Mouse (Mus musculus): Measurements from ENCODE around the gene Wdfy2. TPM values are rescaled to one million over a fixed set of nuclear protein-coding genes. Genes with fewer than 3 reads are reported as not detected.

The Wdfy2 gene
- polyA plus RNA-seq, 1 experiment from 2014 or later = 15.6 TPM

GRCm38 (mm10) chr14:62915146-62915685 is 77.7 kb downstream of the Wdfy2 start:
- Histone ChIP-seq H3K27me3 (no peaks in the 10 kb centered on the region), H3K36me3 (no peaks in the 10 kb centered on the region), H3K4me3 (no peak overlapping the region), H3K27ac (replicated peaks) (no peak overlapping the region), H3K4me1 (no peaks in the 10 kb centered on the region), H3K9me3 (no peaks in the 10 kb centered on the region), H3K4me2 (replicated peaks) (no peak overlapping the region), H3K9ac (replicated peaks) (no peak overlapping the region)
- WGBS = 86% methylated on average over 6 of the region's 6 CpGs
- no peak for ATAC-seq (ENCODE audit: low FRiP score, low read depth)

- no peak overlapping the region for H3K27ac ChIP-seq (replicated peaks)
- no peaks in the 10 kb centered on the region for H3K36me3 ChIP-seq
- H3K9ac ChIP-seq (replicated peaks) = no peak overlapping the region
- WGBS = 91% methylated on average over 10 of the region's 10 CpGs
- H3K4me1 ChIP-seq = no peaks in the 10 kb centered on the region
- no peak overlapping the region for H3K4me2 ChIP-seq (replicated peaks)
- no peak overlapping the region for H3K4me3 ChIP-seq
- no peaks in the 10 kb centered on the region for H3K9me3 ChIP-seq
- ATAC-seq (ENCODE audit: low FRiP score, low read depth) = no peak
- H3K27me3 ChIP-seq = no peaks in the 10 kb centered on the region
Observed at GRCm38 (mm10) chr14:62916488-62917034, 79.1 kb downstream of the Wdfy2 start.

DNA sequence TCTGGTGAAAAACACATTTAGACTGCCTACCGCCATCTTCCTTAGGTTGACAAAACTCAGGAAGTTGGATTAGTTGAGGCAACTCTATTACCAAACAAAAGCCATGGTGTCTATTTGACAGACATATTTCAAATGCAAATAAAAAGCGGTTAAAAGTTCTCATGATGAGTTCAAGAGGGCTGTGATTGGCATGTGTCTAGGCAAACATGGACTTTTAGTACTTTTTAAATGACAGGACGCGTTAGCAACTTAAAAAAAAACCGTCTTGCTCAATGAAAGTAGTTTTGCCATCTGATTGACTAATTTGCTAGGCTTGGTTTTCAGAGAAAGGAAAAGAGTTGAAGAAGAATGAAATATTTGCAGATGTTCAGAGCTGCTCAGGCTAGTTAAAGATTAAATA is 83.9 kb downstream of the Wdfy2 start:
- no peak overlapping the region for H3K9ac ChIP-seq (replicated peaks)
- H3K27me3 ChIP-seq = no peaks in the 10 kb centered on the region
- WGBS = 87% methylated on average over 5 of the region's 5 CpGs
- H3K9me3 ChIP-seq = no peaks in the 10 kb centered on the region
- H3K4me2 ChIP-seq (replicated peaks) = no peak overlapping the region
- H3K4me3 ChIP-seq = no peak overlapping the region
- no peaks in the 10 kb centered on the region for H3K36me3 ChIP-seq
- no peaks in the 10 kb centered on the region for H3K4me1 ChIP-seq
- no peak for ATAC-seq (ENCODE audit: low FRiP score, low read depth)
- H3K27ac ChIP-seq (replicated peaks) = no peak overlapping the region

DNA sequence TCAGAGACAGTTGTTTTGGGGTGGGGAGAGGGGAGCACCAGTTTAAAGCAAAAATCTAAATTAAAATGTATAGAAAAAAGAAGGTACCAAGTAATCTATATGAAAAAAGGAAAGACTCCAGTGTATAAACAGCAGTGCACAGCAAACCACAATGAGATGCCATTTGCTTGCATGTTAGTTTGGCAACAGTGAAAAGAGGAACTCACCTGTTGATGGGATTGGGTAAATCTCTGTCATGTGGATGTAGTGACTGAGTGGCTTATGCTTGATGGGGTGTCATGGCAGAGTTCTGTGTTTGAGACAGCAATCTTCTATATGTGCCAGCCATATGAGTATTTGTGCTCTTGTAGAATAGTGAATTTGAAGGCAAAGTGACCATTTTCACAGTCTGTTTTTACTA is 85.2 kb downstream of the Wdfy2 start:
- H3K4me1 ChIP-seq = no peaks in the 10 kb centered on the region
- H3K36me3 ChIP-seq = no peaks in the 10 kb centered on the region
- H3K9me3 ChIP-seq = no peaks in the 10 kb centered on the region
- no peaks in the 10 kb centered on the region for H3K27me3 ChIP-seq
- no peak overlapping the region for H3K4me2 ChIP-seq (replicated peaks)
- no peak overlapping the region for H3K27ac ChIP-seq (replicated peaks)
- no peak overlapping the region for H3K9ac ChIP-seq (replicated peaks)
- no peak overlapping the region for H3K4me3 ChIP-seq
- no peak for ATAC-seq (ENCODE audit: low FRiP score, low read depth)

DNA sequence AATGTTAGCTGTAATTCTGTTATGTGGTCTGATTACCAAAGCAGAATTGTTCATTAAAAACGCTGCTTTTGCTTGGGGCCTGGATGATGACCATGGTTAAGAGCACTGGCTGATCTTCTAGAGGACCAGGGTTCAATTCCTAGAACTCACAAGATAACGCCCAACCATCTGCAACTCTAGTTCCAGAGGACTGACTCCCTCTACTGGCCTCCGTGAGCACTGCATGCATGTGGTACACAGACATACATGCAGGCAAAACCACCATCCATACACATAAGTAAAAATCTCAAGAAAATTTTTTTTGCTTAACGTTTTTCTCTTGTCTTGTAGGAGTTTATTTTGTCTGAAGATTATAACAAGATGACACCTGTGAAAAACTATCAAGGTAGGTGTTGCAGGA is 87.3 kb downstream of the Wdfy2 start:
- no peak overlapping the region for H3K27ac ChIP-seq (replicated peaks)
- 83% methylated on average over 4 of the region's 4 CpGs for WGBS
- H3K9ac ChIP-seq (replicated peaks) = no peak overlapping the region
- ATAC-seq (ENCODE audit: low FRiP score, low read depth) = no peak
- H3K36me3 ChIP-seq = peaks cover 13% of the 10 kb centered on the region
- no peak overlapping the region for H3K4me2 ChIP-seq (replicated peaks)
- H3K4me3 ChIP-seq = no peak overlapping the region
- H3K9me3 ChIP-seq = no peaks in the 10 kb centered on the region
- H3K4me1 ChIP-seq = no peaks in the 10 kb centered on the region
- no peaks in the 10 kb centered on the region for H3K27me3 ChIP-seq

GRCm38 (mm10) chr14:62928101-62928541 is 90.6 kb downstream of the Wdfy2 start:
- no peak overlapping the region for H3K4me3 ChIP-seq
- 85% methylated on average over 5 of the region's 5 CpGs for WGBS
- ATAC-seq (ENCODE audit: low FRiP score, low read depth) = no peak
- H3K36me3 ChIP-seq = peaks cover 27% of the 10 kb centered on the region
- no peak overlapping the region for H3K27ac ChIP-seq (replicated peaks)
- H3K9ac ChIP-seq (replicated peaks) = no peak overlapping the region
- no peaks in the 10 kb centered on the region for H3K27me3 ChIP-seq
- no peaks in the 10 kb centered on the region for H3K4me1 ChIP-seq
- no peaks in the 10 kb centered on the region for H3K9me3 ChIP-seq
- H3K4me2 ChIP-seq (replicated peaks) = no peak overlapping the region

DNA sequence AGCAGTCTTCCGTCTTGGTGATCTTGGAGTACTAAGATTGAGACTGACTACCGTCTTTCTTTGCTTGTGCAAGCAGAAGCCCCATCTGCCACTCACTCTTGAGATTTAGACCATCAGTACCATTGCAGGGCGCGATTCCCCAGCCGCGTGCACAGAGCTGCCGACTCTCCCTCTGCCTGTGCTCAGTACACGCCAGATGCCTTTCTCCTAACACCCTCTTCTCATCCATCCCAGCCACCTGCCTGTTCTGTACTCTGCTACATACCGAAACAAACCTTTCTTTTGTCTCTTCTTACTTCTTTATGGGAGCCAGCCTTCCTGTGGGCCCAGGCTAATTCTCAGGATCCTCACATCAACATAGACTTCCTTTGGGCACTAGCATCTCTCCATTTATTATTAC is 97.9 kb downstream of the Wdfy2 start:
- Histone ChIP-seq H3K27ac (replicated peaks) (no peak overlapping the region), H3K27me3 (no peaks in the 10 kb centered on the region), H3K4me2 (replicated peaks) (no peak overlapping the region), H3K4me3 (no peak overlapping the region), H3K4me1 (no peaks in the 10 kb centered on the region), H3K9me3 (peaks cover 3% of the 10 kb centered on the region; the same call in 1 of the 2 replicates), H3K9ac (replicated peaks) (no peak overlapping the region), H3K36me3 (peaks cover 38% of the 10 kb centered on the region)
- WGBS = 91% methylated on average over 9 of the region's 9 CpGs
- ATAC-seq (ENCODE audit: low FRiP score, low read depth) = no peak

DNA sequence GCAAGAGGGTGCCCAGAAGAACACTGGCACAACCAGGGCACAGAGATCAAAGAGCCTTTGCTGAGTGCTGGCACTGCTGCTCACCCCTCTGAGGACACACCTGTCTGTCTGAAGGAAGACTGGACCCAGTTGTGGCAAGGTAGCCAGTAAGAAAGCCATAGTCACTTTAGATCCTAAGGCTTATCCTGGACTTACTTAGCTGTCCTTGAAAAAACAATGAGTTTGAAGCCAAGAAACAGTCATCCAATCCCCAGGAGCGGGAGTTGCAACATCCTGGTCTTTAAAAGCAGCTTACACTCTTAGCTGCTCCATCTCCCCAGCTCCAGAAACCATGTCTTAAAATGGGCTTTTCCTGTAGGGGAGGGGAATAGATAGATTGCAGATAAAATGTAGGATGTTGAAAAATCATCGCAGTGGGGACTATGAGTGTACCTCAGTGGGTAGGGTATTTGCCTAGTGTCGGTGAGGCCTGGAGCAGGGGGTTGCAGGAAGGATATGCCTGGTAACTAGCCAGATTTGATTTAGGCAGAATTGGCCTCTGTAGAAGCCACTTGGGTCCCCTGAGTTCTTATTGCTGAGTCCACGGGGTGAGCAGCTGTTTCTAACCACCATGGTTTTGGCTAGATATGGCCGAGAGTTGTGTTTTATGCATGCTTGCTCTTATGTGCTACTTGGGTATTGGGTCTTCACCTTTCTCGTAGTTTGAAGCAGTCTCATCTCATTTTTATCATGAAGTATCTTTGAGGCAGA is 99.3 kb downstream of the Wdfy2 start:
- 94% methylated on average over 6 of the region's 6 CpGs for WGBS
- H3K4me1 ChIP-seq = no peaks in the 10 kb centered on the region
- no peak overlapping the region for H3K4me2 ChIP-seq (replicated peaks)
- no peak overlapping the region for H3K4me3 ChIP-seq
- H3K27ac ChIP-seq (replicated peaks) = no peak overlapping the region
- no peak for ATAC-seq (ENCODE audit: low FRiP score, low read depth)
- no peaks in the 10 kb centered on the region for H3K27me3 ChIP-seq
- peaks cover 28% of the 10 kb centered on the region for H3K36me3 ChIP-seq
- H3K9me3 ChIP-seq = peaks cover 3% of the 10 kb centered on the region; the same call in 1 of the 2 replicates
- H3K9ac ChIP-seq (replicated peaks) = no peak overlapping the region

DNA sequence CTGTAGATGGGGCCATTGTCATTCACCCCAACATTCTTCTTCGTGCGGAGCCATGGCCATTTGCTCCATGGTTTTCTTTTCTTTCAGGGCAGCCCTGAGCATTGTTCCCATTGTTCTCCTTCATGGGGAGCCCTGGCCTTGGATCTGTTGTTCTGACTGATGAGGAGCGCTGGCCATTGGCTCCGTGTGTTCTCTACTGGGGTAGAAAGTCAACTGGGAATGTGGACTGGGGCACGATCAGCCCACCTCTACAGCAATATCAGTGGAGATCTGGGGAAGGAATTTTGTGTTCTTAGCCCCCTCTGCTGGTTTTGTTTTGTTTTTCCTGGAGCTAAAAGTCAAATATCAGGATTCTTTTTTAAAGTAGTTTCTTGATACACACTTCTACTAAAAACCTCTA is 100.2 kb downstream of the Wdfy2 start:
- Histone ChIP-seq H3K27me3 (no peaks in the 10 kb centered on the region), H3K9ac (replicated peaks) (no peak overlapping the region), H3K4me1 (no peaks in the 10 kb centered on the region), H3K4me3 (no peak overlapping the region), H3K9me3 (peaks cover 3% of the 10 kb centered on the region; the same call in 1 of the 2 replicates), H3K4me2 (replicated peaks) (no peak overlapping the region), H3K36me3 (peaks cover 31% of the 10 kb centered on the region), H3K27ac (replicated peaks) (no peak overlapping the region)
- no peak for ATAC-seq (ENCODE audit: low FRiP score, low read depth)
- 68% methylated on average over 5 of the region's 5 CpGs for WGBS

GRCm38 (mm10) chr14:62939435-62939834 is 102.0 kb downstream of the Wdfy2 start:
- Histone ChIP-seq H3K4me2 (replicated peaks) (no peak overlapping the region), H3K9ac (replicated peaks) (no peak overlapping the region), H3K9me3 (peaks cover 3% of the 10 kb centered on the region; the same call in 1 of the 2 replicates), H3K4me1 (no peaks in the 10 kb centered on the region), H3K27ac (replicated peaks) (no peak overlapping the region), H3K36me3 (peaks cover 32% of the 10 kb centered on the region), H3K4me3 (no peak overlapping the region), H3K27me3 (no peaks in the 10 kb centered on the region)
- 100% methylated on average over 3 of the region's 3 CpGs for WGBS
- no peak for ATAC-seq (ENCODE audit: low FRiP score, low read depth)

DNA sequence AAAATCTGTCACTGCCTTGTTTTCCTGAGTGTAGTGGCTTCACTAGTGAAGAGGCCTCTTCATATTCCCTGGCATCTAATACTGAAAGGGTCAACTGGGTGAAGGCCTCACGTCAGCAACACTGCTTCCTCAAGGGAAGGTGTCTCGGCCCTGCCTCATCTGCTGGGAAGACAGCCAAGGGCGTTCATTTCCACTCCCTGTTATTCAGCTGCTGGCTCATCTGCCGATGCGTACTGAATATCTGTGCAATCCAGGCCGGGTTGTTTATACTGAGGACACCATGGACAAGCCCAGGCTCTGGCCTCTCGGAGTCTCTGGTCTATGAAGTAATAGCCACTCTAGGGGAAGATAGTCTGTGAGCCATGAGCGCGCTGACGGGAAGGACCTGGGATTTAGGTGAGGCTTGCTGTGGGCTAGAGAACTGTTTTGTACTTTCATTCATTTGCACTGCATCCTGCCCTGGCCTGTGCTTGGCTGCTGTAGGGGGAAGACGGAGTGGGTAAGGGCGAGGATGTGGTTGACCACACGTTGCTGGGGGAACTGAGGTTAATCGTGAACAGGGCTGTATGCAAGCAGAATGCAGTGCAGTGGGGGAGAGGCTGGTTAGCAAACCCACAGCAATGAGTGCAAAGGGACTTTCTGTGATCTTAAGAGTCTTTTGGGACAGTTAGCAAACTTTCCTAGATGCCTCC is 103.1 kb downstream of the Wdfy2 start:
- Histone ChIP-seq H3K4me2 (replicated peaks) (no peak overlapping the region), H3K27ac (replicated peaks) (no peak overlapping the region), H3K36me3 (peaks cover 34% of the 10 kb centered on the region), H3K9me3 (peaks cover 3% of the 10 kb centered on the region; the same call in 1 of the 2 replicates), H3K9ac (replicated peaks) (no peak overlapping the region), H3K27me3 (no peaks in the 10 kb centered on the region), H3K4me1 (no peaks in the 10 kb centered on the region), H3K4me3 (no peak overlapping the region)
- ATAC-seq (ENCODE audit: low FRiP score, low read depth) = no peak
- WGBS = 91% methylated on average over 14 of the region's 14 CpGs

- H3K27me3 ChIP-seq = no peaks in the 10 kb centered on the region
- no peak overlapping the region for H3K4me2 ChIP-seq (replicated peaks)
- ATAC-seq (ENCODE audit: low FRiP score, low read depth) = no peak
- H3K36me3 ChIP-seq = peaks cover 31% of the 10 kb centered on the region
- no peak overlapping the region for H3K9ac ChIP-seq (replicated peaks)
- H3K4me3 ChIP-seq = no peak overlapping the region
- H3K9me3 ChIP-seq = no peaks in the 10 kb centered on the region
- WGBS = 90% methylated on average over 3 of the region's 3 CpGs
- H3K4me1 ChIP-seq = peaks cover 5% of the 10 kb centered on the region
- H3K27ac ChIP-seq (replicated peaks) = no peak overlapping the region
Observed at GRCm38 (mm10) chr14:62946794-62947193, 109.3 kb downstream of the Wdfy2 start.

All from midbrain, embryonic 12.5 days (tissue).